Mouse (Mus musculus): Measurements from ENCODE around the gene Dyrk3. TPM values are rescaled to one million over a fixed set of nuclear protein-coding genes. Genes with fewer than 3 reads are reported as not detected.
"Not testable (repeated sequence)": the region's sequence is repeated elsewhere in the genome, so short reads cannot be mapped to it uniquely, and the experiment has no call there.

Gene Dyrk3
- polyA plus RNA-seq, 1 experiment from 2014 or later, result 18.7 TPM

DNA sequence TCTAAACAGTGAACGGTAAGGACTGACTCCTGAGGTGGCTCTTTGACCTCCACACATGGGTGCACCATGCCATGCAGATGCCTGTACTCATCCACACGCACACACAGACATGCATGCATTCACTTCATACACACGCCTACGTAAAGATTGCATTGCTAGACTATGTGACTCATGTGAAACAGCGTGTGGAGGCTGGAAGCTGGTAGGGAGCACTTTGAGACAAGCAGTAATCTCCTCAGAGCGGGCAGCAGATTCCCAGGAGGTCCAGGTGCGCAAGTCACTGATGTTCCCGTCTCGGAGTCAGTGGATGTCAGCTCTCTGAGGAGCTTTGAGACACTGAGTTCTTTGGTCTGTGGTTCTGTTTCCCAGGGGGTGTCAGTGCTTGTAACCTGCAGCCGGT, 29.5 kb upstream of the Dyrk3 start:
- H3K9me3 ChIP-seq (ENCODE audit: control insufficient read depth, low read length), result no peaks in the 10 kb centered on the region
- 96% methylated on average over 10 of the region's 10 CpGs for WGBS
- H3K9ac ChIP-seq (replicated peaks; ENCODE audit: low read length), result no peak overlapping the region
- no peak overlapping the region for H3K4me3 ChIP-seq (replicated peaks; ENCODE audit: low read depth, low read length)
- no peaks in the 10 kb centered on the region for H3K27me3 ChIP-seq (ENCODE audit: control insufficient read depth, insufficient read depth, low read length)
- DNase-seq (no peak), ATAC-seq (ENCODE audit: low FRiP score, low TSS enrichment) (no peak)
- no peak overlapping the region for H3K4me2 ChIP-seq (ENCODE audit: low read length)
- H3K36me3 ChIP-seq (ENCODE audit: control insufficient read depth, insufficient read depth, low read length), result peaks cover 94% of the 10 kb centered on the region
- H3K27ac ChIP-seq (replicated peaks; ENCODE audit: low read depth, low read length), result no peak overlapping the region
- H3K4me1 ChIP-seq (ENCODE audit: control insufficient read depth, insufficient read depth, low read length), result no peaks in the 10 kb centered on the region

- ATAC-seq (ENCODE audit: low FRiP score, low TSS enrichment) (no peak), DNase-seq (no peak)
- Histone ChIP-seq H3K4me2 (ENCODE audit: low read length) (no peak overlapping the region), H3K36me3 (ENCODE audit: control insufficient read depth, insufficient read depth, low read length) (peaks cover 89% of the 10 kb centered on the region), H3K4me1 (ENCODE audit: control insufficient read depth, insufficient read depth, low read length) (no peaks in the 10 kb centered on the region), H3K27ac (replicated peaks; ENCODE audit: low read depth, low read length) (no peak overlapping the region), H3K9ac (replicated peaks; ENCODE audit: low read length) (no peak overlapping the region), H3K9me3 (ENCODE audit: control insufficient read depth, low read length) (no peaks in the 10 kb centered on the region), H3K4me3 (replicated peaks; ENCODE audit: low read depth, low read length) (no peak overlapping the region), H3K27me3 (ENCODE audit: control insufficient read depth, insufficient read depth, low read length) (no peaks in the 10 kb centered on the region)
- WGBS, result 95% methylated on average over 6 of the region's 6 CpGs
Measured at GRCm38 (mm10) chr1:131164427-131164826, 26.3 kb upstream of the Dyrk3 start.

DNA sequence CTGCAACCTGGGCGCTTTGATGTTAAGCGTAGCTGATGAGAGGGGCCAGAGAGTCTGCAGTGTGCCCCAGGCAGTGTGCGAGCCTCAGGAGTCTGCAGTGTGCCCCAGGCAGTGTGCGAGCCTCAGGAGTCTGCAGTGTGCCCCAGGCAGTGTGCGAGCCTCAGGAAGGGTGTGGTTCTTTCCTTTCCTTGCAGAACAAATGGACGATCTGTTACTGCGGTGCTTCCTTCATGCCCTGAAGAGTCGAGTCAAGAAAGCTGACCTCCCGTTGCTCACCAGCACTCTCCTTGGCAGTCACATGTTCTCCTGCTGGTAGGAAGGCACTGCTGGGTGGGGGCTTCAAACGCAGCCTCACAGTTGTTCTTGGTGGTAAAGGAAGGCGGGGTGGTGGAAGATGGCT, 23.0 kb upstream of the Dyrk3 start:
- Histone ChIP-seq H3K4me3 (replicated peaks; ENCODE audit: low read depth, low read length) (no peak overlapping the region), H3K27me3 (ENCODE audit: control insufficient read depth, insufficient read depth, low read length) (no peaks in the 10 kb centered on the region), H3K9me3 (ENCODE audit: control insufficient read depth, low read length) (no peaks in the 10 kb centered on the region), H3K4me1 (ENCODE audit: control insufficient read depth, insufficient read depth, low read length) (no peaks in the 10 kb centered on the region), H3K36me3 (ENCODE audit: control insufficient read depth, insufficient read depth, low read length) (peaks cover 74% of the 10 kb centered on the region), H3K27ac (replicated peaks; ENCODE audit: low read depth, low read length) (no peak overlapping the region), H3K4me2 (ENCODE audit: low read length) (no peak overlapping the region), H3K9ac (replicated peaks; ENCODE audit: low read length) (no peak overlapping the region)
- DNase-seq (no peak), ATAC-seq (ENCODE audit: low FRiP score, low TSS enrichment) (no peak)
- WGBS, result 93% methylated on average over 11 of the region's 11 CpGs

- ATAC-seq (ENCODE audit: low FRiP score, low TSS enrichment); H3K9me3 ChIP-seq (ENCODE audit: control insufficient read depth, low read length); H3K4me2 ChIP-seq (ENCODE audit: low read length); H3K9ac ChIP-seq (replicated peaks; ENCODE audit: low read length); H3K27me3 ChIP-seq (ENCODE audit: control insufficient read depth, insufficient read depth, low read length); H3K4me1 ChIP-seq (ENCODE audit: control insufficient read depth, insufficient read depth, low read length); DNase-seq; H3K4me3 ChIP-seq (replicated peaks; ENCODE audit: low read depth, low read length); H3K27ac ChIP-seq (replicated peaks; ENCODE audit: low read depth, low read length): not testable (repeated sequence)
- 93% methylated on average over 3 of the region's 3 CpGs for WGBS
- H3K36me3 ChIP-seq (ENCODE audit: control insufficient read depth, insufficient read depth, low read length), result peaks cover 62% of the 10 kb centered on the region
Measured at GRCm38 (mm10) chr1:131159573-131160327, 21.6 kb upstream of the Dyrk3 start.

GRCm38 (mm10) chr1:131155456-131155855, 17.3 kb upstream of the Dyrk3 start:
- Histone ChIP-seq H3K36me3 (ENCODE audit: control insufficient read depth, insufficient read depth, low read length) (peaks cover 21% of the 10 kb centered on the region), H3K27ac (replicated peaks; ENCODE audit: low read depth, low read length) (no peak overlapping the region), H3K9me3 (ENCODE audit: control insufficient read depth, low read length) (no peaks in the 10 kb centered on the region), H3K27me3 (ENCODE audit: control insufficient read depth, insufficient read depth, low read length) (no peaks in the 10 kb centered on the region; the same call in 1 of the 2 replicates), H3K4me3 (replicated peaks; ENCODE audit: low read depth, low read length) (no peak overlapping the region), H3K4me1 (ENCODE audit: control insufficient read depth, insufficient read depth, low read length) (peaks cover 10% of the 10 kb centered on the region), H3K9ac (replicated peaks; ENCODE audit: low read length) (no peak overlapping the region), H3K4me2 (ENCODE audit: low read length) (no peak overlapping the region)
- 53% methylated on average over 2 of the region's 2 CpGs for WGBS
- DNase-seq, result peak; percentile 75
- ATAC-seq (ENCODE audit: low FRiP score, low TSS enrichment), result no peak

GRCm38 (mm10) chr1:131153018-131153629, 15.0 kb upstream of the Dyrk3 start, which contains the start of gene Eif2d:
TSS of gene Eif2d (plus strand) at chr1:131153181.
- ATAC-seq (ENCODE audit: low FRiP score, low TSS enrichment), result peak; percentile 99
- H3K4me3 ChIP-seq (replicated peaks; ENCODE audit: low read depth, low read length), result peak within 1 kb of the TSS; percentile 72
- H3K9me3 ChIP-seq (ENCODE audit: control insufficient read depth, low read length), result no peaks in the 10 kb centered on the region
- DNase-seq, result peak; percentile 94
- under 1% methylated on average over 27 of the region's 27 CpGs for WGBS
- peaks cover 4% of the 10 kb centered on the region for H3K36me3 ChIP-seq (ENCODE audit: control insufficient read depth, insufficient read depth, low read length)
- H3K27ac ChIP-seq (replicated peaks; ENCODE audit: low read depth, low read length), result peak within 1 kb of the TSS; percentile 64; the same call in 1 of the 2 replicates
- H3K4me1 ChIP-seq (ENCODE audit: control insufficient read depth, insufficient read depth, low read length), result peaks cover 10% of the 10 kb centered on the region
- H3K27me3 ChIP-seq (ENCODE audit: control insufficient read depth, insufficient read depth, low read length), result no peaks in the 10 kb centered on the region; the same call in 1 of the 2 replicates
- peak within 1 kb of the TSS; percentile 64 for H3K9ac ChIP-seq (replicated peaks; ENCODE audit: low read length)
- peak within 1 kb of the TSS; percentile 94 for H3K4me2 ChIP-seq (ENCODE audit: low read length)

- peaks cover 10% of the 10 kb centered on the region for H3K4me1 ChIP-seq (ENCODE audit: control insufficient read depth, insufficient read depth, low read length)
Measured at GRCm38 (mm10) chr1:131149496-131149895, 11.4 kb upstream of the Dyrk3 start.

DNA sequence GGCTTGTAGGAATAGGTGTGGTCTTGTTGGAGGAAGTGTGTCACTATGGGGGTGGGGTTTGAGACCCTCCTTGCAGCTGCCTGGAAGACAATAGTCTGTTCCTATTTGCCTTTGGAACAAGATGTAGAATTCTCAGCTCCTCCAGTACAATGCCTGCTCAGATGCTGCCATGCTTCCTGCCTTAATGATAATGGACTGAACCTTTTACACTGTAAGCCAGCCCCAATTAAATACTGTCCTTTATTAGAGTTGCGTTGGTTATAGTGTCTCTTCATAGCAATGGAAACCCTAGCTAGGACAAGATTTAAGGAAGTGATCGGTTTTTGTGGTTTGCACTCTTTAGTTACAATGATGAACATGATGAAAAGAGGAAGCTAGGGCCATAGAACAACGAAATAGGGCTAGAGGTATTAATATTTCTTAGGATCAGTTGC, 8.1 kb upstream of the Dyrk3 start:
- H3K9me3 ChIP-seq (ENCODE audit: control insufficient read depth, low read length), result no peaks in the 10 kb centered on the region
- H3K27me3 ChIP-seq (ENCODE audit: control insufficient read depth, insufficient read depth, low read length), result no peaks in the 10 kb centered on the region
- ATAC-seq (ENCODE audit: low FRiP score, low TSS enrichment) (no peak), DNase-seq (no peak)
- no peak overlapping the region for H3K4me2 ChIP-seq (ENCODE audit: low read length)
- H3K9ac ChIP-seq (replicated peaks; ENCODE audit: low read length), result no peak overlapping the region
- H3K4me3 ChIP-seq (replicated peaks; ENCODE audit: low read depth, low read length), result no peak overlapping the region
- 90% methylated on average over 3 of the region's 3 CpGs for WGBS
- no peaks in the 10 kb centered on the region for H3K4me1 ChIP-seq (ENCODE audit: control insufficient read depth, insufficient read depth, low read length)
- no peaks in the 10 kb centered on the region for H3K36me3 ChIP-seq (ENCODE audit: control insufficient read depth, insufficient read depth, low read length)
- no peak overlapping the region for H3K27ac ChIP-seq (replicated peaks; ENCODE audit: low read depth, low read length)

More at GRCm38 (mm10) chr1:131149496-131149895, 11.4 kb upstream of the Dyrk3 start:
- H3K9me3 ChIP-seq (ENCODE audit: control insufficient read depth, low read length), result no peaks in the 10 kb centered on the region
- WGBS, result 79% methylated on average over 1 of the region's 1 CpGs
- ATAC-seq (ENCODE audit: low FRiP score, low TSS enrichment) (no peak), DNase-seq (no peak)
- H3K9ac ChIP-seq (replicated peaks; ENCODE audit: low read length), result no peak overlapping the region
- H3K36me3 ChIP-seq (ENCODE audit: control insufficient read depth, insufficient read depth, low read length), result no peaks in the 10 kb centered on the region
- no peak overlapping the region for H3K27ac ChIP-seq (replicated peaks; ENCODE audit: low read depth, low read length)
- H3K27me3 ChIP-seq (ENCODE audit: control insufficient read depth, insufficient read depth, low read length), result no peaks in the 10 kb centered on the region; the same call in 1 of the 2 replicates
- no peak overlapping the region for H3K4me3 ChIP-seq (replicated peaks; ENCODE audit: low read depth, low read length)
- H3K4me2 ChIP-seq (ENCODE audit: low read length), result no peak overlapping the region

Measured in midbrain, embryonic 14.5 days (tissue).